Mouse (Mus musculus) gastrocnemius, postnatal 36 days (tissue): ENCODE measurements around the gene Bean1. TPM values are rescaled to one million over a fixed set of nuclear protein-coding genes. Genes with fewer than 3 reads are reported as not detected.

Experiments used
- DNase-seq, 2 experiments: peaks; one replicate each; pipeline ENCODE4 v3.0.0; 2022
- intact Hi-C: fragments of 180-260 bp; cut with DNase I; formaldehyde crosslinking; loops from one replicate; pipeline ENCODE4 v1.15.1; 2025
- total RNA-seq, 2 experiments: library from RNA; stranded (reverse); gene quantifications; 2 replicates each; pipeline ENCODE4 v1.2.3; 2021

Gene Bean1
- total RNA-seq, 2 experiments from 2014 or later: 0.27 to 0.31 TPM

- no peak for DNase-seq
- intact Hi-C loops: no loop called here
Observed at GRCm38 (mm10) chr8:104160731-104161130, 9.5 kb upstream of the Bean1 start.

- DNase-seq: no peak
- intact Hi-C loops: no loop called here
Observed at GRCm38 (mm10) chr8:104169461-104169860, 781 bp upstream of the Bean1 start.

- intact Hi-C loops: no loop called here
- DNase-seq: no peak
Observed at GRCm38 (mm10) chr8:104171050-104171620, 893 bp downstream of the Bean1 start.

GRCm38 (mm10) chr8:104172420-104172819 is 2.2 kb downstream of the Bean1 start:
- no peak for DNase-seq
- intact Hi-C loops: no loop called here

- intact Hi-C loops: no loop called here
- no peak for DNase-seq
Observed at GRCm38 (mm10) chr8:104175848-104176527, 5.7 kb downstream of the Bean1 start.

GRCm38 (mm10) chr8:104177054-104177453 is 6.8 kb downstream of the Bean1 start:
- DNase-seq: no peak
- intact Hi-C loops: no loop called here

- no peak for DNase-seq
- intact Hi-C loops: no loop called here
Observed at GRCm38 (mm10) chr8:104184905-104185304, 14.7 kb downstream of the Bean1 start.

GRCm38 (mm10) chr8:104186827-104187226 is 16.6 kb downstream of the Bean1 start:
- no peak for DNase-seq
- intact Hi-C loops: no loop called here

- intact Hi-C loops: no loop called here
- DNase-seq: no peak
Observed at GRCm38 (mm10) chr8:104187622-104188021, 17.4 kb downstream of the Bean1 start.

GRCm38 (mm10) chr8:104188459-104188858 is 18.2 kb downstream of the Bean1 start:
- DNase-seq: no peak
- intact Hi-C loops: no loop called here

- intact Hi-C loops: no loop called here
- no peak for DNase-seq
Observed at GRCm38 (mm10) chr8:104190777-104191468, 20.7 kb downstream of the Bean1 start.

GRCm38 (mm10) chr8:104191496-104191895 is 21.3 kb downstream of the Bean1 start:
- DNase-seq: no peak
- intact Hi-C loops: no loop called here

- DNase-seq: no peak
- intact Hi-C loops: no loop called here
Observed at GRCm38 (mm10) chr8:104199802-104200201, 29.6 kb downstream of the Bean1 start.

GRCm38 (mm10) chr8:104201622-104202021 is 31.4 kb downstream of the Bean1 start:
- no peak for DNase-seq
- intact Hi-C loops: no loop called here

- intact Hi-C loops: no loop called here
- DNase-seq: no peak
Observed at GRCm38 (mm10) chr8:104202320-104202719, 32.1 kb downstream of the Bean1 start.

- no peak for DNase-seq
- intact Hi-C loops: no loop called here
Observed at GRCm38 (mm10) chr8:104205292-104205691, 35.0 kb downstream of the Bean1 start.

GRCm38 (mm10) chr8:104217601-104218000 is 47.4 kb downstream of the Bean1 start:
- intact Hi-C loops: loop anchor here (5.0 kb wide), 1 partner anchor 115 kb away; the partner anchor contains the start of gene Cdh5
- no peak for DNase-seq

GRCm38 (mm10) chr8:104219079-104219478 is 48.8 kb downstream of the Bean1 start:
- no peak for DNase-seq
- intact Hi-C loops: loop anchor here (1.0 to 5.0 kb wide), 2 partner anchors 73 to 117 kb away; partner anchors contain the start of gene Cdh5

GRCm38 (mm10) chr8:104219806-104220205 is 49.6 kb downstream of the Bean1 start:
- peak; percentile 55 to 60 for DNase-seq
- intact Hi-C loops: loop anchor here (1.0 to 5.0 kb wide), 2 partner anchors 74 to 118 kb away; partner anchors contain the start of gene Cdh5

- intact Hi-C loops: no loop called here
- no peak for DNase-seq
Observed at GRCm38 (mm10) chr8:104227048-104227447, 56.8 kb downstream of the Bean1 start.

- intact Hi-C loops: no loop called here
- DNase-seq: no peak
Observed at GRCm38 (mm10) chr8:104230377-104230776, 60.1 kb downstream of the Bean1 start.

- DNase-seq: no peak
- intact Hi-C loops: no loop called here
Observed at GRCm38 (mm10) chr8:104232039-104232438, 61.8 kb downstream of the Bean1 start.
